In the genomic region with DNA sequence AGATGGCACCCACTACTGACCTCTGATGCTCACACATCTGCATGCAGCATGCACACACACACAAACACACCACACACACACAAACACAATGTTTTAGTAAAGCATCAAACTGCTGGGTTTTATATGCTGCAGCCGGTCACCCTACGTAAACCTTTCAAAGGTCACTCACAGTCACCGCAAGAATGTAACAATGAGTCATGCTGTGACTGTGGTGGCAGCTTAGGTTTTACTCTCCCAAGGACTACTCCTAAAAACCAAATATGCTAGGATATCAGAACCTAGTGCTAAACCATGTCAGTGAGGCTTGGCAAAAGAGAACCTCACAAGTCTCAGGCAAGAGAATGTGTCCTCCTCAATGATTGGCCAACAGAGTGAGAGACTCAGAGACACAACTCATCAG, we compare ENCODE assay signal across 22 mouse cellular contexts. TPM values are rescaled to one million over a fixed set of nuclear protein-coding genes. Genes with fewer than 3 reads are reported as not detected.
"Had no signal": no experiment of that assay in that cellular context is flagged by ENCODE, and none has a peak within 500 bp of the region (broad histone marks: within the 10 kb centered on the region; RNA-seq: fewer than 3 reads in every experiment).

No protein-coding gene starts in this region.

- H3K4me1 ChIP-seq: liver, embryonic 15.5 days; midbrain, embryonic 13.5 days; neural tube, embryonic 12.5 days; stomach, embryonic 15.5 days had no signal

- H3K27ac ChIP-seq: left cerebral cortex, adult 2 months; limb, embryonic 10.5 days; liver, embryonic 15.5 days; midbrain, embryonic 13.5 days; neural tube, embryonic 12.5 days; stomach, embryonic 15.5 days had no signal

- H3K36me3 ChIP-seq: stomach, embryonic 15.5 days had no signal

- ATAC-seq: lung, postnatal 0 days; midbrain, embryonic 13.5 days had no signal

- H3K27me3 ChIP-seq: liver, embryonic 15.5 days; midbrain, embryonic 13.5 days; neural tube, embryonic 12.5 days; stomach, embryonic 15.5 days had no signal

- H3K9me3 ChIP-seq: limb, embryonic 10.5 days; liver, embryonic 15.5 days; midbrain, embryonic 13.5 days; neural tube, embryonic 12.5 days; stomach, embryonic 15.5 days had no signal

- H3K4me2 ChIP-seq: liver, embryonic 11.5 days; liver, embryonic 15.5 days; midbrain, embryonic 13.5 days; neural tube, embryonic 12.5 days; stomach, embryonic 15.5 days had no signal

- H3K9ac ChIP-seq: liver, embryonic 15.5 days; midbrain, embryonic 13.5 days; neural tube, embryonic 12.5 days; stomach, embryonic 15.5 days had no signal

- H3K4me3 ChIP-seq: left cerebral cortex, adult 2 months; limb, embryonic 10.5 days; liver, embryonic 15.5 days; midbrain, embryonic 13.5 days; neural tube, embryonic 12.5 days; stomach, embryonic 15.5 days had no signal

- DNase-seq: kidney, adult 18-20 months; kidney, postnatal 14 days; lung, adult 2 months; lung, postnatal 36 days; retina, postnatal 1 day; thymus, postnatal 36 days had no signal

RNA-seq across cellular contexts. Expression of gene Myrfl, which starts 32.1 kb away (rescaled TPM):
- total RNA-seq: megakaryocyte progenitor cell, adult 5-6 weeks had no signal
- polyA plus RNA-seq: kidney, embryonic 14.5 days; liver, embryonic 15.5 days; lung, adult 2 months; lung, postnatal 0 days had no signal

RNA-seq across cellular contexts. Expression of gene Gm10271, which starts 43.6 kb away (rescaled TPM):
- total RNA-seq: layer of hippocampus, postnatal 25 days; left cerebral cortex, adult 2 months; left cerebral cortex, postnatal 14 days; megakaryocyte progenitor cell, adult 5-6 weeks; neutrophil, adult 5-6 weeks had no signal
- polyA plus RNA-seq: kidney, embryonic 14.5 days; limb, embryonic 10.5 days; limb, embryonic 14.5 days; liver, embryonic 11.5 days; liver, embryonic 15.5 days; lung, adult 2 months; lung, postnatal 0 days; midbrain, embryonic 13.5 days; neural tube, embryonic 12.5 days; spleen, adult 2 months; stomach, embryonic 15.5 days; thymus, postnatal 0 days had no signal

RNA-seq across cellular contexts. Expression of gene Best3, which starts 57.3 kb away (rescaled TPM):
- total RNA-seq: megakaryocyte progenitor cell, adult 5-6 weeks; neutrophil, adult 5-6 weeks had no signal
- polyA plus RNA-seq: kidney, embryonic 14.5 days; liver, embryonic 11.5 days; thymus, postnatal 0 days had no signal
